Comparison of ENCODE assay signal across 8 mouse cellular contexts in genomic region chr3:129199160-129199608, GRCm38 (mm10). TPM values are rescaled to one million over a fixed set of nuclear protein-coding genes. Genes with fewer than 3 reads are reported as not detected.
DNase-seq lines count a peak whose midpoint lies in the region; ATAC-seq and TF ChIP-seq lines count a peak whose summit lies in the region.

No protein-coding gene starts in this region.

- no peak for TF ChIP-seq CTCF in C2C12 (IDR thresholded peaks at IDR 0.05; ENCODE audit: control insufficient read depth, insufficient read depth, insufficient read length)
- TF ChIP-seq CTCF in liver, postnatal 0 days (IDR thresholded peaks at IDR 0.05; ENCODE audit: low read depth), result no peak

- peaks cover 11% of the 10 kb centered on the region for H3K79me3 ChIP-seq in C2C12 (ENCODE audit: low read depth)

- H3K27ac ChIP-seq in liver, postnatal 0 days (ENCODE audit: low read depth), result no peak overlapping the region

- H3K4me3 ChIP-seq in C2C12 (ENCODE audit: insufficient read depth, poor library complexity, severe bottlenecking), result peak overlapping the region; percentile 47
- H3K4me3 ChIP-seq in liver, postnatal 0 days (ENCODE audit: low read depth, low read length), result peak overlapping the region; percentile 33

- H3K4me2 ChIP-seq in liver, postnatal 0 days (ENCODE audit: low read depth, low read length), result peak overlapping the region; percentile 53

- H3K9ac ChIP-seq in liver, postnatal 0 days (replicated peaks), result no peak overlapping the region; the same call in 1 of the 2 replicates

- DNase-seq in embryo, embryonic 11 days, result peak; percentile 39
- no peak for DNase-seq in embryo, embryonic 10 days (ENCODE audit: low spot score)
- DNase-seq in gonadal fat pad, adult 2 months (ENCODE audit: low read depth), result peak; percentile 19
- no peak for DNase-seq in liver, postnatal 0 days
- no peak for DNase-seq in thymus, postnatal 25 days
- no peak for DNase-seq in urinary bladder, postnatal 10 days (ENCODE audit: low spot score)
- no peak for DNase-seq in cerebellum, adult 11-12 months

- H3ac ChIP-seq in C2C12 (ENCODE audit: control insufficient read depth, insufficient read length, low read depth), result peak overlapping the region; percentile 72

- TF ChIP-seq EP300 in liver, postnatal 0 days (IDR thresholded peaks at IDR 0.05; ENCODE audit: low read depth), result no peak

- WGBS in liver, postnatal 0 days (ENCODE audit: insufficient replicate concordance), result 5% methylated on average over 16 of the region's 16 CpGs

- no peaks in the 10 kb centered on the region for H3K27me3 ChIP-seq in C2C12 (ENCODE audit: control insufficient read depth, insufficient read depth, insufficient read length)
- H3K27me3 ChIP-seq in liver, postnatal 0 days (ENCODE audit: insufficient read depth, low read length), result peaks cover 94% of the 10 kb centered on the region

- ATAC-seq in liver, postnatal 0 days, result no peak

- peaks cover 45% of the 10 kb centered on the region for H3K79me2 ChIP-seq in C2C12 (ENCODE audit: control insufficient read depth, insufficient read depth)

- H3K36me3 ChIP-seq in C2C12 (ENCODE audit: control insufficient read depth, insufficient read depth), result no peaks in the 10 kb centered on the region
- H3K36me3 ChIP-seq in liver, postnatal 0 days (replicated peaks; ENCODE audit: insufficient read depth, low read length), result no peaks in the 10 kb centered on the region

- no peaks in the 10 kb centered on the region for H3K9me3 ChIP-seq in liver, postnatal 0 days (ENCODE audit: low read length)

- 0 out of 2 replicates have a peak, but pooled peaks cover 6% of the 10 kb centered on the region for H3K4me1 ChIP-seq in liver, postnatal 0 days (ENCODE audit: insufficient read depth)

TF ChIP-seq in C2C12, 6 proteins besides CTCF, POLR2A, EP300 and RAD21:
- TF ChIP-seq MYOG (IDR thresholded peaks at IDR 0.05; ENCODE audit: control insufficient read depth, extremely low read depth, insufficient read length), result no peak
- no peak for TF ChIP-seq MAX (IDR thresholded peaks at IDR 0.05)
- TF ChIP-seq MYOD1 (IDR thresholded peaks at IDR 0.05; ENCODE audit: control insufficient read depth, insufficient read length, low read depth), result no peak
- no peak for TF ChIP-seq CEBPB (IDR thresholded peaks at IDR 0.05; ENCODE audit: low read depth)
- no peak for TF ChIP-seq FOSL1 (IDR thresholded peaks at IDR 0.05; ENCODE audit: insufficient read depth, low read length, poor library complexity, severe bottlenecking)
- no peak for TF ChIP-seq USF1 (IDR thresholded peaks at IDR 0.05; ENCODE audit: low read depth)

RNA-seq across cellular contexts. Expression of gene Pitx2, which starts 0.5 kb away (rescaled TPM):
- 31.8 TPM for polyA plus RNA-seq in C2C12 (2012; fragmentation: generic; extraction: Trizol)
- polyA plus RNA-seq in gonadal fat pad, adult 2 months (2012; rRNA removed), result 0.28 and 1.5 TPM in 2 replicates
- 0.20 and 0.33 TPM in 2 replicates for polyA plus RNA-seq in liver, postnatal 0 days (2015; fragmentation: Nextera tagmentation; extraction: Ambion mirVana)

Comparison
In these comparisons a context has a peak if more than half of its experiments do, and no peak if none do; other contexts are left out.
1. DNase-seq: peak in embryo, embryonic 11 days (single experiment) and gonadal fat pad, adult 2 months (single experiment); none in embryo, embryonic 10 days (single experiment), liver, postnatal 0 days (single experiment), thymus, postnatal 25 days (single experiment), urinary bladder, postnatal 10 days (single experiment) and cerebellum, adult 11-12 months (single experiment).
2. RNA of gene Pitx2, which starts 0.5 kb away (polyA plus RNA-seq): 31.8 TPM in C2C12 (single experiment); 0.28 to 1.5 TPM in gonadal fat pad, adult 2 months and 0.20 to 0.33 TPM in liver, postnatal 0 days; every median in the first group is over 10 times any median in the second.